Mouse (Mus musculus) Muller cell, postnatal 12 days (primary cell): ENCODE results near the gene Tmem101.
A peak's percentile ranks its signal among the peaks of the same experiment; 100 is the strongest.
"Not testable (repeated sequence)": the region's sequence is repeated elsewhere in the genome, so short reads cannot be mapped to it uniquely, and the experiment has no call there.

ENCODE experiments used
- DNase-seq: peaks from one replicate; pipeline ENCODE4 v3.0.0-alpha.2; 2015; ENCODE audit errors: inconsistent ontology term

The Tmem101 gene

GRCm38 (mm10) chr11:102156039-102156785 is at the start of gene Tmem101:
Gene Tmem101, minus strand, starts transcription at chr11:102156404.
- peak; percentile 94 for DNase-seq

DNA sequence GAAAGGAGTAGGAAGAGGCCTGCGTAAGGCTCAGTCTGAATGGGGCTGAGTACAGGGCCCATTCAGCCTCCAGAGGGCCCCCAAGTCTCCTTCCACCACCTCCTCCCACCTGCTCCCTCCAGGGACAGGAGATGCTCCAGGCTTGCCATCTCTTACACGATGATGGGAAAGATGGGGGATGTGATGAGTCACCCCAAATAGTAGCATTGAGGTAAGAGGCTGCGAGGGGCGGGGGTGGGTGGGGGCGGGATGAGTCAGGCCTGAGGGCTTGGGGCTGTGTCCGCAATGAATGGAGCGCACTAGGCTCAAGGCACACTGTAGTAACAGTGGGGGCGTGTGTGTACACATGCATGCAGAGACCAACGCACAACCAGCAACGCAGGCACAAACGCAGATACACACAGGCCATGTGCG is 45.2 kb upstream of the Tmem101 start:
- DNase-seq: peak; percentile 65

DNA sequence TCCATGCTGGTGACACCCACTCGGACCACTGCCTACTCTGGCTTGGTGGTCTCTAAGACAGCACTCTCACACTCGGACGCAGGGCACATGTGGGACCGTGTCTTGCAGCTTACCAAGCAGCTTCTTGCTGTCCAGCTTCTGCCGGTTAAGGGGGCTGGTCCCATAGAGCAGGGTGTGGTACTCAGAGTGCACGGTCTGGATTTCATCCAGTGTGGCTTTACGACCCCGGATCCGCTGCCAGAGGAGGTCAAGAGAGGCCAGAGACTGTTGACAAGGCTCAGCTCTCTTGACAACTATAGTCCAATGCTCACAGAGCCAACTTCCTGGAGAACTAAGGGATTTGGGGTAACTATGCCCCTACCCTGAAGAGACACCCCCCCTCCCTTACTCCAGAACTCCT is 43.7 kb upstream of the Tmem101 start:
- DNase-seq: no peak

DNA sequence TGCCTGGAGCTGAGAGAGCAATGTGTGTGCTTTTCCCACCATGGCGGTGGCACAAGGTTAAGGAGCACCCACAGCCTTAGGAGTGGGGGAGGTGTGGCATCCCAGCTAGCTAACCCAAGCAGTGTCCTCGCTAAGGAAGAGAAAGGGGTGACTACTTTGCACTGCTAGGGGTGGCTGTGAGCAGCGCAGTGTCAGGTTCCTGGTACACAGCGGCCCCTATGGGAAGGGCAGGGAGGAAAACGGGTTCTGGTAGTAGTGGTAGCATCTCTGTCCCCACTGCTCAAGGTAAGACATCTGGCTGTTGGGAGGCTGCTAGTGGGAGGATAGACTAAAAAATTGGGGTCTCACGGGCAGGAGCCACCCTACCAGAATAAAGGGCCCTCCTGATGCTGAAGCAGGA is 42.0 kb upstream of the Tmem101 start:
- DNase-seq: no peak

GRCm38 (mm10) chr11:102196018-102196797 is 40.0 kb upstream of the Tmem101 start:
- DNase-seq: no peak

GRCm38 (mm10) chr11:102193657-102194440 is 37.6 kb upstream of the Tmem101 start:
- no peak for DNase-seq

- DNase-seq: no peak
Measured at GRCm38 (mm10) chr11:102190848-102191247, 34.6 kb upstream of the Tmem101 start.

GRCm38 (mm10) chr11:102189461-102190436 is 33.5 kb upstream of the Tmem101 start, which contains the start of gene G6pc3:
Gene G6pc3, plus strand, starts transcription at chr11:102189620.
- peak; percentile 85 for DNase-seq

DNA sequence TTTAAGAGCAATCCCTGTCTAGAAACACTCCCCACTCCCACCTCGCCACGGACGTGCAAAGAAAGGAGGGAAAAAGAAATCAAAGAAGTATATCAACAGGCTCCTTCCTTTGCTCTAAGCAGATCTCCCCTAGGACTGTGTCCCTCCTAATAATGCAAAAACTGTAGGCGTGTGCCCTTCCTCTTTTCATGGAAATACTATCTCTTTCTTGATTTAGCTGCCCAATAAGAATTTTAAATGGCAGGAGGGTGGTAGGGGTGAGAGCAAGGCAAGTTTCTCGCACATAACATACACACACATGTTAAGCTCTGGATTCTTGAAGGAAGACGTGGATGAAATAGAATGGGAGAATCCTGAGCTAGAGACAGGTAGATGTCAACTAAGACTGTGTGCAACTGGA is 32.8 kb upstream of the Tmem101 start:
- DNase-seq: no peak

GRCm38 (mm10) chr11:102186235-102186634 is 30.0 kb upstream of the Tmem101 start:
- no peak for DNase-seq

- no peak for DNase-seq
Measured at GRCm38 (mm10) chr11:102185677-102186076, 29.5 kb upstream of the Tmem101 start.

GRCm38 (mm10) chr11:102184646-102185495 is 28.7 kb upstream of the Tmem101 start, which contains the start of gene Lsm12:
Gene Lsm12, minus strand, starts transcription at chr11:102185296.
- DNase-seq: peak; percentile 96

DNA sequence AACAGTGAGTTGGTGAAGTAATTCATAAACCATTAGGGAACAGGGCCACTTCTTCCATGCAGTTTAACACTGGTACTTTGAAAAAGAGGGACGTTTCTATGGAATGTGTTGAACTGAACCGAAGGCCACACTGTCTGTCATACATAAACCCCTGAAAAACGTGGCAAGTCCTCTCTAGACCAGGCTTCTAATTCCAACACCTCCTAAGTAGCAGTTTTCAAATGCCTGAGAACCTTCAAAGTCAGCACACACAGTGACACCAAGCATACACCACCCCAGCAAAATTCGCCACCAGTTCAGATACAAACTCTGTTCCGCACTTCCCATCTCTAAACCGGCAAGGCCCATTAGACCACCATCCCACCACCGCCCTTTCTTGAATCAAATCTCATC is 28.0 kb upstream of the Tmem101 start:
- peak; percentile 40 for DNase-seq

- DNase-seq: no peak
Measured at GRCm38 (mm10) chr11:102179836-102180235, 23.6 kb upstream of the Tmem101 start.

GRCm38 (mm10) chr11:102168689-102169088 is 12.5 kb upstream of the Tmem101 start:
- DNase-seq: no peak

DNA sequence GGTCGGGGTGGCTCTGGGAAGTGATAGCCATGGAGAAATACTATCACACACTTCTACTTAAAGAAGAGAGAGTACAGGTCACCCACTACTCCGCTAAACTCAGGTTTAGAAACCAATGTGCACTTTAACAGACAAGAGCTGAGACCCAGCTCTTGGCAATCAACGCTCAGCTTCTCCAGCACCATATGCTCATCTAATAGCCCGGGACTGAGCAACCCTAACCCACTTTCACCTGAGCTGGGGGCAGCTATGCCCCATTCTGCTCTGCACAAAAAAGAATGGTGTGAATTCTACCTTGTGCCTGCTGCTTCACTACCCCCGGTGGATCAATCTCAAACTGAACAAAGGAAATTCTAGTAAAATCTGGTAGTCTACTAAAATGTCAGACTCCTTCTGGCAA is 11.3 kb upstream of the Tmem101 start:
- no peak for DNase-seq

DNA sequence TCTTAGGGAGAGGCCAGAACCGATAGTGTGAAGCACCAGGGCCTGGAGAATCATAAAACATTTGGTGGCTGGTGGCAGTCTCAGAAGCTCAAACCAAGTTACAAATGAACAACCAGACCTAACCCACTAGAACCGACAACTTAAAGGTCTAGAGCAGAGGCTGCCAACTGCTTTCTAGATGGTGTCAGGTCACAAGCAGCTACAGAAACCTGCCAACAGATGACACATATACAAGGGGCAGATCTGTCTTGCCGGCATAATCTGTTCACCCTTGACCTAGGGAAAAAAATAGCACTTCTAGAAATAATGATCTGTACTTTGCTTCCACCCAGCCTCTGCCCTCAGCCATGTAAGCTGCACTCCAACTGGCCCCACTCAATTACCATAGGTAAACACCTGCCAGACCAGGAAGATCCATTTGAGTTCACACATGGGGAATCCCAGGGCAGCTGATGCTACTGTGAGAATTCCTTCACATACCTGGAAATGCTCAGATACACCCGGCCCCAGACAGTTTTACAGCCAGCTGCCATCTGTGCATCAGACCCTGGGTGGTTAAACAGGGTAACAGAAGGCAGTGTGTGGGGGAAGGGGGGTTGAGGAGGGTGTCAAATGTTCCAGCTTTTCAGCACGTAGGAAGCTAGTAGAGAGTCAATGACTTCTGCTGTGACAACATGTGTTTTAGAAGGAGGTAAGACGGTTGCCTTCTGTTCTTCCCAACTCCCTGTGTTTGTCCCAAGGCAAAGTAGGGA is 9.9 kb upstream of the Tmem101 start:
- no peak for DNase-seq

- no peak for DNase-seq
Measured at GRCm38 (mm10) chr11:102159781-102160180, 3.6 kb upstream of the Tmem101 start.

DNA sequence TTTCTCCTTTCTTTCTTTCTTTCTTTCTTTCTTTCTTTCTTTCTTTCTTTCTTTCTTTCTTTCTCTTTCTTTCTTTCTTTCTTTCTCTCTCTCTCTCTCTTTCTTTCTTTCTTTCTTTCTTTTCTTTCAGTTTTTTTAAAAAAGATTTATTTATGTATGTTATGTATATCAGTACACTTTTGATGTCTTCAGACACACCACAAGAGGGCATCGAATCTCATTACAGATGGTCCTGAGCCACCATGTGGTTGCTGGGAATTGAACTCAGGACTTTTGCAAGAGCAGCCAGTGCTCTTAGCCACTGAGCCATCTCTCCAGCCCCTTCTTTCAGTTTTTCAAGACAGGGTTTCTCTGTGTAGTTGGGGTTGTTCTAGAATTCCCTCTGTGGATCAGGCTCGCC is 1.8 kb upstream of the Tmem101 start:
- DNase-seq: not testable (repeated sequence)
